Mouse (Mus musculus): ENCODE data around the gene Fhl5. TPM values are rescaled to one million over a fixed set of nuclear protein-coding genes. Genes with fewer than 3 reads are reported as not detected.
"Not testable (repeated sequence)": the region's sequence is repeated elsewhere in the genome, so short reads cannot be mapped to it uniquely, and the experiment has no call there.

Fhl5 gene
- total RNA-seq (2021) = 1.2 and 1.7 TPM in 2 replicates
- long read RNA-seq, experiment 1 = 0 reads
- long read RNA-seq, experiment 2 = 0 reads

DNA sequence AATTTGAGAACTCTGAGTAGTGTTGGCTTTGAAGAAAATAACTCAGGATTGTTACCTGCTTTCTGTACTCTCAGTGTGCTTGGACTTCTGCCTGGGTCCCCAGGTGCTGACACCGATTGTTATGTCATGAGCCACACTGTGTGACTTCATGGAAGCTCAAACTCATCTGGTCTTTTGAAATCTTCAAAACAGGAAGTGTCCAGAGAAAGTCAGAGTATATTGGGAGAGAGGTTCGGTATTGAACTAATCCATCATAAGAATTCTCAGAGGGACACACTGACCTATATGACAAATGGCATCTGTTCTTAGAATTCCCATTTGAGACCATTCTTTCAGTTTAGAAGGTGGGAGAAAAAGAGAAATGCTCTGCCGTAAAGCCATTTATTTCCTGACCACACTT lies at the start of gene Fhl5:
Gene Fhl5, minus strand, starts transcription at position 101 of the 400 bp plus-strand sequence.
- DNase-seq = no peak

DNA sequence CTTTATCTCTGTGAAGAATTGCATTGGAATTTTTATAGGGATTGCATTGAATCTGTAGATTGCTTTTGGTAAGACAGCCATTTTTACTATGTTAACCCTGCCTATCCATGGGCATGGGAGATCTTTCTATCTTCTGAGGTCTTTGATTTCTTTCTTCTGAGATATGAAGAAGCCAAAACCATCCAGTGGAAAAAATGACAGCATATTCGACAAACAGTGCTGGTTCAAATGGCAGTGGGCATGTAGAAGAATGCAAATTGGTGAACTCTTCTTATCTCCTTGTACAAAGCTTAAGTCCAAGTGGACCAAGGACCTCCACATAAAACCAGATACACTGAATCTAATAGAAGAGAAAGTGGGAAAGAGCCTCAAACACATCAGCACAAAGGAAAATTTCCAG lies 42.3 kb upstream of the Fhl5 start:
- DNase-seq = not testable (repeated sequence)

DNA sequence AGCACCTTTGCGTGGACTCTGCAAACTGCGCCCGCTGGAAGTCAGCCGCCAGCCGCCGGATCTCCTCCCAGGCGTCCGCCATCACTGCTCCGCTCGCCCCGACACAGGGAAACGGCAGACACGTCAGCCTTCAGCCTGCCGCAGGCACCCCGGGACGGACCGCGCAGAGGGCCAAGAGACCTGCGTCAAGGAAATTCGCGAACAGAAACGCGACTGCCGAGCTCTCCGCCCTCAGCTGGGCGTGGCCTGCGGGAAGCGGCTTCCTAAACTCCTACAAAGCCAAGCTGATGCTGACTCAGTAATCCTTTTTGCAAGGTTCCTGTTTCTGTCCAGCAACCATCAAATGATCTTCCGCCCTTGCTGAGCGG lies 39.0 kb upstream of the Fhl5 start, which contains the start of gene Ufl1:
Gene Ufl1, minus strand, starts transcription at position 151 of the 368 bp plus-strand sequence.
- peak; percentile 98 for DNase-seq

DNA sequence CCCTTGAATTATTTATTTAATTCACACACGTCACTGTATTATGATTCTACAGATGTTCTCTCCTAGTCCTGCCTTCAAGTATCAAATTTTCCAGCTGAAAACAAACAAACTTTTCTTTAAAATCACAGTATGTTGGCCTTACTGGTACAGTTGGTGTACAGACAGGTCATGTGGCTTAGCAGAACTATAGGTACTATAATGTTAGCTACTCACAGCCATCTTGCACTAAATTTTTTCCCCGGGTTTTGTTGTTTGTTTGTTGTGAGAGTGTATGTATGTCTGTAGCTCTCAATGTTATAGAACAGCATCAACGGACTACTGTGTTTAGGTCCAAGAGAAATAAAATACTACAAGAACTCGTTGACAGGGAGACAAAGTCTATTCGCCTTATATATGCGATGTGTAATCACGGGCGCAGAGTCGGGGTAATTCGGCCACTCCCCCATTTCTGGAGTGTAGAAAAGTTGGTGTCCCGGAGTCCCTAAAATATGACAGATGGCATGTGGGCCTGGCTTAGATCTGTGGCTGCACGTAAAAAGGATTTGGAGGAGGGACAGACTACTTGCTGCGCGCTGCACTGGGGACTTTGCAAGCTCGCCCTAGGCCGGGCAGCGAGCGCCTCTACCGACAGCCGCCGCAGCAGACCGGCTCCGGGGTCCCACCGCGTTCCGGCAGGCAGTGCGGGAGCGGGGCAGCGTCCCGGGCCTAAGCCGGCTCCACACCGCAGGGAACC lies 38.4 kb upstream of the Fhl5 start:
- DNase-seq = no peak

DNA sequence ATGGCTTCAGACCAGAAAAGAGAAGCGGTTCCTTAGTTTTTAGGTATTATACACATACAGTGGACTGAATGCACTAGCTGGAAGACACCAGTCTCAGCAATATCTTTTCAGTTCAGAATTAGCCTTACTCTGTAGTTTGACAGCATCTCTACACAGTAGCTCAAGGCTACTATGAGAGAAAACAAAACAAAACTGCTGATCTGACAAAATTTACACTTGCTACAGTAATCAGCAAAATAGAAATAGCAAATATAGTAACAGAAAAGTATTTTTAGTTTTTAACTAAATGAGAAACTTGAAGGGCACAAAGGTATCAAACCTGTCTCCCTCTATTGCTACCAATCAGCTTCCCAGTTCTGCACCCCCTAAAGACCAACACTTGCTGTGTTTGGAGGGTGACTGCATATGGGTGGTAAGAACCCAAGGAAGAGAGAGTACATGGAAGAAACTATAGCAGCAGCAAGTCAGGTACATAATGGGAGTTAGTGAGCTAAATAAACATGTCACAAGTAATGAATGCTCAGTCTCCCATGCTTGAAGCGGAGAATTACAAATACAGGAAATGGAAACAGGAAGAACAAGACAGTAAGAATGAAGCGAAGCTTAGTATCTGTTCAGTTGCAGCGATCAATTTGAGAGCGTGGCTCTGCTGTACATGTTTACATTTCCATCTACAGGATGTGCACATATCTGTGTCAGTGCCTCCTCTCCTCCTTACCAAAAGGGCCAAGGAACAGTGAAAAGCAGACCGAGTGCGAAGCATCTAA lies 30.4 kb upstream of the Fhl5 start:
- DNase-seq = no peak

DNA sequence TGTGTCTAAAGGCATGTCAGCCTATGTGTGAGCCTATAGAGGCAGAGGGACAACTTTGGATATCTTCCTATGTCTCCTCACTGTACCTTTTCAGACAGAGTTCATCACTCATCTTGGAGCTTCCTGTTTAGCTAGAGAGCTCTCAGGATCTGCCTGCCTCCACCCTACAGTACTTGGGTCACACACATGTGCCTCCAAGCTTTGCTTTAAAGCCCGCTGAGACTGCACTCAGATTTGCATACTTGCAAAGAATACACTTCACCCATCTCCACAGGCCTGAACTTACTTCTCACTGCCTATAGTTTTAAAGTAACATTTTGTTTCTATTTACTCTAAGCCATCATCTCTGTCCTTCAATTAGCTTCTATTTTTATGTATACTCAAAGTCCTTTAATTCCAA lies 29.2 kb upstream of the Fhl5 start:
- DNase-seq = no peak

DNA sequence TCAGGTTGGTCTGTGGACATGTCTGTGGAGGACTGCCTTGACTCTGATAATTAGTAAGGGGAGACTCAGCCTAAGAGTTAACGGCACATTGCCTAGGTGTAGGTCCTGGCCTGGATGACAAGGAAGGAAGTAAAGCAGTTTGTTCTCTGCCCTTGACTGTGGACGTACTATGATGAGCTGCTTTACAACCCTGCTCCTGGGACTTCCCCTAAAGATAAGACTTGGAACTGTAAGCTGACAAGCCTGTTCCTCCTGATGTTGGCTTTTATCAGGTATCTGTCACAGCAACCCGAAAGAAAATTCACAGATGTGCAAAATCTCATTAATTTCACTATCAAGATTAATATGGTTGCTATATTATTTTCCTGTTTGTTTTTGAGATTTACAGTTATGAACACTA lies 24.5 kb upstream of the Fhl5 start:
- DNase-seq = no peak

DNA sequence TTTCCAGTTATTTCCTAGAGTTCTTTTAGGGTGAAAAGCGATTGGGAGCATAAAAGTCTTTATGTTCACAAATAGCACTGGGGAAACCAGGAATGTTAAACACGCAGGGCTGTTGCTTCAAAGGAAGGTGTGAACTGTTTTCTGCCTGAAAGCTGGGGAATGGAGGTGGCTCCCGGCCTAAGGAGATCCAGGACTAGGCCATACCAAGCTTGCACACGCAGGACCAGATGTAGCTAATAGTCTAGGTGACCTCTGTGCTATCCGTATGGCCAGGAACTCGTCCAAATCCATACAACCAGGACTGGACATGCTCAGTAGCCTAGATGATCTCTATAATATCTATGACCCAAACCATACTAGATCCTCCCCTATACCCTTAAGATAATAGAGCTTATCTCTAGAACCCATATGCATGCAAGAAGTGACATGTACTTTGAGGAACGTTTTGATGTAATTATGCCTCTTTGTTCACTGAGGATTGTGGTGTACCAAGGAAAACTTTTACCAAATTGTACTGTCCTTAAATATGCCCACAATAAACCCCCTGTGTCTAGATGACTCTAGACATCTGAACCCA lies 15.2 kb upstream of the Fhl5 start:
- no peak for DNase-seq

DNA sequence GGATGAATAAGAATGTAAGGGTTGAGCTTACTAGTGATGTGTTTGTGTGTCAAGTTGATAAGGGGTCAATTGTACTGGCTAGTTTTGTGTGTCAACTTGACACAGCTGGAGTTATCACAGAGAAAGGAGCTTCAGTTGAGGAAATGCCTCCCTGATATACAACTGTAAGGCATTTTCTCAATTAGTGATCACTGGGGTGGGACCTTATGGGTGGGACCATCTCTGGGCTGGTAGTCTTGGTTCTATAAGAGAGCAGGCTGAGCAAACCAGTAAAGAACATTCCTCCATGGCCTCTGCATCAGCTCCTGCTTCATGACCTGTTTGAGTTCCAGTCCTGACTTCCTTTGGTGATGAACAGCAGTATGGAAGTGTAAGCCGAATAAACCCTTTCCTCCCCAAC lies 7.0 kb downstream of the Fhl5 start:
- DNase-seq = not testable (repeated sequence)

DNA sequence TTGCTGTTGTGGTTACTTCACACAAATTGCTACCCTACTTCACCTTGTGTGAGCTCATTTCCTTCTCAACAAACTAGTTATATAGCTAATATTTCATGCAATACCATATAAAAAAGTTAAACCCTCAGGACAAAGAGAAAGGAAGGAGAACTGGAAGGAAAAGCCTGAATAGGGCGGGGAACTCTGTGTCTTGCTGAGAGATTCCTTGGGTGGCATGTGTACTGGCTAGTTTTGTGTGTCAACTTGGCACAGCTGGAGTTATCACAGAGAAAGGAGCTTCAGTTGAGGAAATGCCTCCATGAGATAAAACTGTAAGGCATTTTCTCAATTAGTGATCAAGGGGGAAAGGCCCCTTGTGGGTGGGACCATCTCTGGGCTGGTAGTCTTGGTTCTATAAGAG lies 8.9 kb downstream of the Fhl5 start:
- DNase-seq = not testable (repeated sequence)

DNA sequence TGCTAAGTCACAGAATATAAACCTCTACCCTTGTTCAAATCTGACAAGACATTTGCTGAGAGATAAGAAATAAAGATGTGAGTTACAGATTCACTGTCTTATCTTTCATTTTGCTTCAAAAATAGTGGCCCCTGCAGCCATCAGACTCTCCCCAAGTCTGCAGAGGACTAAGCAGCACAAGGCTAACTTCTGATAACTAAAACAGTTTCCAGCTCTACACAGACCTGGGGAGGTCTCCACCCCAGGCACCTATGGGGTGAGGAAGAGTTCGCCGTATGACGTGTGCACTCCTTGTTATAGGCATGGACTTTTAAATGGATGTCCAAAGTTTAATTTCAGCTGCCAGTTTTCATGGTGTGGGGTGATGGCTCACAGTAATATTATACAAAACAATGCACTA lies 10.1 kb downstream of the Fhl5 start:
- DNase-seq = no peak

DNA sequence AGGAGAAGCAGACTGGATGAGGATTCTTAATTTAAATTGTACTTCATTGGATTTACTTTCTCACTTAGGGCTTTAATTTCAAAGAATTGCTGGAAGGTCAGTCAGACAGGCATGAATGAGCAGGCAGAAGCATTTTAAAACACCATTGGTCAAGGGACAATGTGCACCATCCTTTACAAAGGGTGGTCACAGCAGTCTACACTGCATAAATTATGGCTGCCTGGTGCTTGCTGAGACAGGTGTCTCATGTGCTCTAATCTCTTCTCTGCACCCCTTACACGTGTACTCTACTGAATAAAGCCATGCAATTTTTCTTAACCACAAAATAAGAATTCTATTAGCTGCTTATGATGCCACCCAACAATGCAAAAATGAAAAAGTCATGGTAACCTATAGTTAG lies 15.1 kb downstream of the Fhl5 start:
- no peak for DNase-seq

DNA sequence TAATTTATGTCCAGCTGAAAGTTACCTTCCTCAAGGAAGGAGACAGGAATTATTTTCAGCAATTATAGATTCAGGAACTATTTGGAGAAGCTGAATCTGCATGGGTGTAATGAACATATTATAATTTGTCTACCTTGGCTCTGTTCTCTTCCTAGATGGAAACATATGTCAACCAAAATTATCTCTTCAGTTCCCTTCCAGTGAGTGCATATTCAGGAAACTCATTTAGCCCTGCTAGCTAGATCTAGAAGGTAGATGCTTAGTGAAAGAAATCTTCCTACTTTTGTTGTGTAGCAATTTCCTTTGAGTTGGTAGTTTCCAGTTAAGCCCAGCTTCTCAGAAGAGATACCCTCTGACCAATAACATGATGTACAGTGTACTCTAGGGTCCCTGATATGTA lies 20.7 kb downstream of the Fhl5 start:
- DNase-seq = no peak

DNA sequence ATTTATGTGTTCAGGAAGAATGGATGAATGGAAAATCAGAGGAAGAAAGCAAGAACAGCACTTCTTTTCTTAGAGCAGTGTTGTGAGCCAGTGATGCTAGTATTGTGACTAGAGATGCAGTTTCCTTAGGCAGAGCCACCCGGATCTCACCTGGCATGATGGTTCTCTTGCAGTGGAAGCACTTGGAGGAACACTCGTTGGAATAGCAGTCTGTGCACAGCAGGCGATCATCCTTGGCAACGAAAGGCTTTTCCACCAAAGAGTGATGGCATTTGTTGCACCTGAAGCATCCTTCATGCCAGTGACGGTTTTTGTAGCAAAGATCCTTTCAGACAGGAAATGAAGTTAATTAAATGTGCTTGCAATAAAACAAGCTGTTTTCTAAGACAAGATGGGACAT lies 29.2 kb downstream of the Fhl5 start:
- no peak for DNase-seq

DNA sequence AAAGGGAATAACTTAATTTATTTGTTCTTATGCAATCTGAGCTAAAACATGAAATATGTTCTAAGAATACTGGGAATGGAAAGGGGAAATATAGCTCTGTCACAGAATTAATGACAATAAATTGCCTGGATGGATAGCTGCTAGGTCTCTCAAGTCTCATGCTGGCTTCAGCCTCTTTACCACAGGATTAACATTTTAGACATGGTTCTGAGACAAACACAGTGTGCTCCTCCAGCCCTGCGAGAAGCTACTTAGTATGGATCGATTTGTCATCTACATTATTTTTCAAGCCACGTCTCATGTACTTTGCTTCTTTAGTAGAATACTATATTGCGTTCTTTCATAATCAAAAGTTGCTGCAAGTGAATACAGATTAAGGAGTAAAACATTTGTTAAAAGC lies 36.5 kb downstream of the Fhl5 start:
- DNase-seq = no peak

DNA sequence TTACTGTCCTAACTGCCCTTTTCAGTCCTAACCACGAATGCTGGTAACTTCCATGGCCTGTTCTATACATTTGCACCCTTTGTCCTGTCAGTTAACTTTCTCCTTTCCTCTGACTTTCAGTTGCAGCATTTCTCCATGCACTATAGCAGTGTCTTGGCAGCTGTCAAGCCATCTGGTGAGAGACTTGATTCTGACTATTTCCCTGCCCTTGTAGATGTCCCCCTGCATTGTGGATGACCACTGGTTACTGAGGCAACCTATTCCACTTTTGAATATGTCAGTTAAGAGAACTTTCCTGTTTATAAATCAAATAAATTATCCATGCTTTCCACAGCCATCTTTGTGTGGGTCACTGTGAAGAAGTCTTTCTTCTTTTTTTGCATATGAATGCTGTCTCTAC lies 45.4 kb downstream of the Fhl5 start:
- no peak for DNase-seq

DNA sequence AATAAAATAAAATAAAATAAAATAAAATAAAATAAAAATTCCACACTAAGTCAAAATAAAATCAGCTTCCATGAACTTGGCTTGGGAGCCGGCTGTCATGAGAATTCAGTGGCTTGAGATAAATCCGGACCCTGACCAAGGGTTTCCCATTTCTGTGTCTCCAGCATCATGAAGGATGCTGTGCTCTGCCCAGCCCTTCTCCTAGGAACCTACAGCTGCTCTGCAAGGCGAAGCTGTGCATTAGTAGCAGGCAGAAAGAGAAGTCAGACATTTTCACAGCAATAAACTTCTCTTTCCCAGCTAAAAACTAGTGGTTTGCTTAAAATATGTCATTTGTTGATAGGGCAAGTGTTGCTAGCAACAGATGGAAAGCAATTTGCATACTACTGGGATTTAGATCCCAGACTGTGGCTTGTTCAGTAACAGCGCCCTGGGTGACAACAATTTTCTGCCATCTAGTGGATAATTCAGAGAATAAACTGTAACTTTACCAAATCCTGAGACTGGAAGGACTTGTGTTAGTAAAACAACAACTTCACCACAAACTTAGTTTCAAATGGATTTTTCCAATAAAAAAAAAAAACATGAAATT lies 63.0 kb downstream of the Fhl5 start:
- DNase-seq = no peak

Other genes with a start within 250 kb of the Fhl5 start
- 33.7 and 37.8 TPM in 2 replicates for gene Ufl1, start 38.9 kb upstream of the Fhl5 start, total RNA-seq (2021)